Mouse (Mus musculus): ENCODE data around the gene Gm29776.

Gene Gm29776

DNA sequence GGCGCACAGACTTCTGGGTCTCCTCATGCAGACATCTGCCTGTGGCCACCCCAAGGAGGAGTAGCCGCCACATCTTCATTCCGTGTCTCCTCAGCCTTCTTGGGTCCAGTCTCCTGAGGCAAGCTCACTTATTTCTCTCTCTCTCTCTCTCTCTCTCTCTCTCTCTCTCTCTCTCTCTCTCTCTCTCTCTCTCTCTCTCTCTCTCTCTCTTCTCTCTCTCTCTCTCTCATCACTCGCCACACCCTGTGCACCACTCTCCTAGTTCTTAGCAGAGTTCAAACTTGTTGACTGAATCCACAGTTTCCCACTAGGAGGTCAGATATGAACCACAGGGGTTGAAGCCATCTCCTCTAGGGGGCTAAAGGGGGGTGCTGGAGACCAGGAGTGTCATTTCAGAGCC is at the start of gene Gm29776:
Gene Gm29776, minus strand, starts transcription at position 101 of the 400 bp plus-strand sequence.
- no peak for DNase-seq

DNA sequence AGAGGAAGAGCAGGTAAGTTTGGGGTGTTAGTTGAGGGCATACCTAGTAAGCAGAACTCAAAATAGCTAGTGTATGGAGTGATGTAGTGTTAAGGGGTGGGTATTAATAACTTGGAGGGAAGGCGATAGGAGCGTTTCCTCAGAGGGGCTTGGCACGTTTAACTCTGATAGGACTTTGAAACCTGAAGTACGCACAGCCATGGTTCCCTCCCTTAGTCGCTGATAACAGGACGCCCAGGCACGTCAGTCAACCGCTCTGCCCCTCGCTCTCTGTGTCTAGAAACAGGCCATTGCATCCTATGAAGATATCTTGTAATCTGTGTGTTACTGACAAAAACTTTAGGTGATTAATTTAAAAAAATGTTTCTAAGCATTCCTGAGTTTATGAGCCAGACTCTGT is 47.4 kb upstream of the Gm29776 start:
- DNase-seq, result no peak

DNA sequence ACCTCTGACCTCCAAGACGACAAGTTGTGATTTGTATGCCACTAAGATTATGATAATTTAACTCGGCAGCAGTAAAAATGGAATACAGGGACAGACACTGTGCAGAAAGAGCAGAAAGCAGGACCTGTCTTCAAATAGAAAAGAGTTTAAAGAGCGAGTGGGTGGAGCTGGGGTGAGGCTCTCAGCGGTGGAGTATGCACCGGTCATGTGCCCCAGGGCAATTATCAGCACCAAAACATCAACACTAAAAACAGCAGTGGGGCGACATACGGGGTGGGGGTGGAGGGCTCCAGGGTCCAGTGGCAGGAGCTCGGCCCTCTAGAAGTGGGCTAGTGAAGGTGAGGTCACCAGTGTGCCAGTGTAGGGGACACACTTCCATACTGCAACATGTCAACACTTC is 45.8 kb upstream of the Gm29776 start:
- no peak for DNase-seq

DNA sequence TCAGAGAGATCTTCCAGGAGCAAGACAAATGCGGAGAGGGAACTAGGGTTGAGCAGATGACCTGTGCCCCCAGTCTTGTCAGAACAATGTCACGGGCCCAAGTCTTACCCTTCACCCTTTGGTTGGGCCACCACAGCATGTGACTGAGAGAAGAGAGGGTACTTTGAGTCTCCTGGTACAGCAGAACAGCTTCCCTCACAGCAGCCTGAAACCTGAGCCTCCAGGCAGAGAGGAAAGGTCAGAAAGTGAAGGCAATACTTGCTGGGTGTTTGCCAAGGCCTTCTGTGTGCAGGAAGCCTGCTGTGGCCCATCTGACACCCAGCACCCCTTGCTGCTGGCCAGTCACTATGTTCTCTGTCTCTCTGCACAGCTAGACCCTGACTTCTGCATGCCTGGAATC is 43.7 kb upstream of the Gm29776 start:
- no peak for DNase-seq

DNA sequence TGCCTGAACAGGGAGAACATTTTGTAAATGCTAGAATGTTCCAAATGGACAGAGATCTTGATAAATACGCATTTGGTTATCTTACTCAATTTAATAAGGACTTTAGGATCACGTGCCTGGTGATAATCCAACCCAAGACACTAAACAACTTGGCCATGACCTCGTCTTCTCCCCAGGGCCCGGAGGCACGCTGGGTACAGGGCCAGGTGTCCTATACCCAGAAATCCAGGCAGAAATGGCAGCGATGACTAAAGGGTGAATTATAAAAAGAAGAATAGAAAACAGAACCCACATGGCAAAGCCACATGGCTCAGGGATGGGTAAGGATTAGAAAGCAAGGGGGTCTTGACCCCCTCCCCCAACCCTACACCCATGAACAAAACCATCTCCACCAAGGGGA is 43.1 kb upstream of the Gm29776 start:
- DNase-seq, result no peak

DNA sequence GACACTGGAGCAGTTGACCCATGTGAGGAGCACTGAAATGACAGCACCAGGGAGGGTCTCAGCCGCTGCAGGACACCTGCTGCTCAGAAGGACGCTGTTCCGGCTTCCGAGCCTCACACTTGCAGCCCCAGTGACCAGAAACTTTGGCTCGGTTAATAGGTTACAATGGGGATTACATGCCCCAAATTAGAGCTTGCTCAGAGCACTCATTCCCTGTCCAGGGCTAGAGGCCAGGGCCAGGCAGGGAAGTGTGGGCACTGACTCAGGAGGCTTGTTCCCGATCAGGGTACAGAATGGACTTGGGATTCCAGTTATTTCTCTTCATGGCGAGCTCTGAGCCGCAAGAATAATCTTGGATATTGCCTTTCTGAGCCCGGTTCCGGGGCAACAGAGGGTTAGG is 39.0 kb upstream of the Gm29776 start:
- no peak for DNase-seq

DNA sequence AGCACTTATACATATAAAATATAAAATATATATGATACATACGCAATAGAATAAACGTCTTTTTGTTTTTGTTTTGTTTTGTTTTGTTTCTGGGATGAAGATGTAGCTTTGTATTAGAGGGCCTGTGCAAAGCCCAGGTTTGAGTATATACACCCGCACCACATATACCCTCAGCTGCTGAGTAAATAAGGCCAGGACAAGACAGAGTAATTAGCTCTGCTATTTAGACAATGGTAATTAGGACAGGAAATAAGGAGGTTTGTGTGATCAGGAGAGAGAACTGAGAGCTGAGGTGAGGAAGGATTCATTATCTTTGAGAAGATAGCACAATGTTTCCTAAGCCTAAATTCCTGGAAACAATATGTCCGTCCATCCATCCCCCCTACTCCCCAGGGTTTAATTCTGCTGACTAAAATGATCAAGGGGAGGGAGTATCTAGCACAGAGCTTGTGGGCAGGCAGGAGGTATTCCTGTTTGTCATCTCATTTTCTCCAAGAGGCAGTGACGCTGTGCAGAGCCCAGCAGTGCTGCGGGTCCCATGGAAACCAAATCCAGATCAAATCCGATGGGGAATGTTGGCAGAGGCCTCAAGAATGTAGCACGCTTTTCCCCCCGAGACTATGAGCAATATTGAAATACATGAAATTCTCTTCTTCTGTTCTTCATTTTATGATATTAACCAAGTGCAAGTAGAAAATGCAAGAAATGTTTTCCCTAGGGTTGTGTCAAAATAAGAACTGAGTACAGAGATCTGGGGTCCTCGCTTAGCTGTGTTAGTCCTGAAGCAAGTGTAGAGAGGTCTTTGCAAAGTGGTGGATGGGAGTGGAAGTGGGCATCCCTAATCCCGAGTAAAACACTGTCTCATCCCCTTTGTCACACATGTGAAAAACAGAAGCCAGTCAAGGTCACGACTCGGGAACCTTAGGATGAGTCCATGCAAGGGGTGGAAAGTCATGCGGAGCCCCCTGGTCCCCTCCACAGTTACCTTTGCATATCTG is 38.2 kb upstream of the Gm29776 start:
- no peak for DNase-seq

DNA sequence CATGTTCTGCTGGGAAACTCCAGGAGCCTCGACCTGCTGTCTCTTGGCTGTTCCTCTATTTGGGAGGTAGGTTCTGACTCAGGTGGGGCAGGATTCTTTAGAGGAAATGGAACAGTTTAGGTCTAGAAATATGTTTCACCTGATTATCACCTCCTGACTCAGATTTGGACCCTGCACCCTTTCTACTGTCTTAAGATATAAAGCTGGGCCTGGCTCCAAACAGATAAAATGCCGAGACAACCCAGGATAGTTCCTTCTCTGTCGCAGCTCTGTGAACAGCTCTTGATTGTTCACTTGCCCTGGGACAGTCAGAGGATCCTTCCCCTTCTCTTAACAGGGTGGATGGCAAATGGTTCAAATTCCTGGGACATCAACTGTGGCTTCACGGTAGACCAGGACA is 36.6 kb upstream of the Gm29776 start:
- no peak for DNase-seq

DNA sequence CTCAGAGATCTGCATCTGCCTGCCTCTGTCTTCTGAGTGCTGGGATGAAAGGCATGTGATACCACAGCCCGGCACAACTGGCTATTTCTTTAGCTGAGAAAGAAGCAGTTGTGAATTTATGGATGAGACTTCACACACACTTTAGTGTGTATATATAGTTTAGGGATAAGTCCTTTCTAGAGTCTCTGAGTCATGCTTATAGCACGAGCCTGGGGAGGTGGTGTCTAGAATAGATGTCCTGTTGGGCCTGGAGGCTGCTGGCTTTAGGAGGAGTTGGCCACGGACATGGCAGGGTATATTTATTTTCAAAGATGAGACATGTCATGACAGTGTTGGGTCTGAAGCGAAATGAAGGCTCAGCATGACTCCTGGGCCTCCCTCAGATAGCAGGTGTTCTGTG is 35.4 kb upstream of the Gm29776 start:
- no peak for DNase-seq

DNA sequence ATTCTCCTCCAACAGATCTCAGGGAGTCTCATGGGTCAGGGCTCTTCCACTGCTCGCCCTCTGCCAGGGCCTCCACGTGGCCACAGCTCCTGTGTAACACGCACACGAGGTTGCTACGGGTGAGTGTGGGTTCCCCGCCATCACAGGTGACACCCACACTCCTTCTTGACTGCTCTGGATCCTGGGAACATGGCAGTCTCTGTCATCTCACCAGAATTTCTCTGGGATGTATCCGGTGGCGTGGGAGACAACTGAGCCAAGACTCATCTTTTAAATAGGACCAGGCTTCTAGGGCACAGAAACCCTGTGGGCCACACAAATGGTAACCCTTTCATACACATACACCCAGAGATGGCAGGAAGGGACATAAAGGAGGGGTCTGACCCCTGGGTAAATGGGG is 33.6 kb upstream of the Gm29776 start:
- no peak for DNase-seq

DNA sequence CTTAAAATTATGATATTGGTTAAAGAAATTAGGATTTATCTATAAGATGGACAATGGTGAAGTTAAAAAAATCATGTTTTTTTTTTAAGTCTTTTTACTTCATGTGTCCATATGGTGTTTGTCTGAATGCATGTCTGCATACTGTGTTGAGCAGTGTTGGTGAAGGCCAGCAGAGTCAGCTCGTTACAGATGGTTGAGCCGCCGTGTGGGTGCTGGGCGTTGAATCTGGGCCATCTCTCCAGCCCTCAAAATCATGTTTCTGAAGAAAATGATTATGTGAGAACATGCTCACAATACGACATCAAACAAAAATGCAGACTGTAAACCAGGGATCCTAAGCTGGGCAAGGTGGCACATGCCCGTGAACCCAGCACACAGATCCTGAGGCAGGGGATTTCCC is 31.7 kb upstream of the Gm29776 start:
- no peak for DNase-seq

DNA sequence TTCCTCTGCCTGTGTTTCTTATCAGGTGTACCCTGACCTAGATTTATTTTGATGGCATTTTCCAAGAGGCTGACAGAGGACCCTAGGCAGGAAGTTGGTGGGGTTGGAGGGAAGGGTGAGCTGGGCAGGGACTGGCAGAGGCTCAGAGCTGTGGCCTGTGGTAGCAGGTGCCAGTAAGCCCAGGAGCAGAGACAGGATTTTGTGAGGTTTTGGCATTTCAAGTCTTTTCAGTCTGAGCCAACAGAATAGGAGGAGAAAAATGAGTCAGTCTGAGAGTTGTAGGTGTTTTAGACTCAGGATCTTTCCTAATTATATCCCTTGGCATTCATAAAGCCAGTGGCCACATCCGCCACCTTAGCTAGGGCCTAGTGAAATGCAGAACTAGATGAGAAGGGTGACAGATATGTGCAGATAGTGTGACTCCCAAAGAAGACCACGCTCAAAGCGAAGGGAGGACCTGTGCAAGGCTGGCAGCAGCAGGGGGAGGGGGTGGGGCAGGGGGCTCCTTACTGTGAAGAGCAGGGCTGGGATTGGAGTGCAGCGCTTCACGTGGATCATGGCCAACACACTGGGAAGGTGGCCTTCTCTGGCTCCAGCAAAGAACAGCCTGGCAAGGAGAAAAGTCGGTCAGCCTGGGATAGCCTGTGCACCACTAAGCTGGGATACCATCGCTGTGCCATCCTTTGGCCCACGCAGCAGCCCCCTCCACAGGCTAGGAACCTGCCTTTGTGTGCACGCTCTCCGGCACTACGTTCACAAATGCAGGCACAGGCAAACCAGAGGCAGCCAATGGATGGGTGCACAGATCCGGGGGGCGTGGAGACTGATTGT is 30.4 kb upstream of the Gm29776 start:
- no peak for DNase-seq

DNA sequence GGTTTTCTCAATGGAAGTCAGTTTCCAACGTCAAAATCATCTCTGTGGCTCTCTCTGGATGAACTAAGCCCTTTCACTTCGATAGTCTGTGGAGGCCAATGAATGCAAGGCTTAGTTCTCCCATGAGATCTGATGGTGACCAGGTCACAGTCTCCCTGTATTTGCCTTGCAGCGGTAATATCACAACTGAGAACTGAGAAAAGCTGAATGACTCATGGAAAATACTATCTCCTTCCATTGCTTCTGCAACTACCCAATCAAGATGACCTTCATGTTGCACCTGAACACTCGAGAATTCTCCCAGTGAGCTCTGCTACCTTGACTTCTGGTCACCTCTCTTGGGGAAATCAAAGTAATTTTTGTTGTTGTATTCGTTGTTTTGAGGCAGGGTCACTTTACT is 28.9 kb upstream of the Gm29776 start:
- DNase-seq, result no peak

DNA sequence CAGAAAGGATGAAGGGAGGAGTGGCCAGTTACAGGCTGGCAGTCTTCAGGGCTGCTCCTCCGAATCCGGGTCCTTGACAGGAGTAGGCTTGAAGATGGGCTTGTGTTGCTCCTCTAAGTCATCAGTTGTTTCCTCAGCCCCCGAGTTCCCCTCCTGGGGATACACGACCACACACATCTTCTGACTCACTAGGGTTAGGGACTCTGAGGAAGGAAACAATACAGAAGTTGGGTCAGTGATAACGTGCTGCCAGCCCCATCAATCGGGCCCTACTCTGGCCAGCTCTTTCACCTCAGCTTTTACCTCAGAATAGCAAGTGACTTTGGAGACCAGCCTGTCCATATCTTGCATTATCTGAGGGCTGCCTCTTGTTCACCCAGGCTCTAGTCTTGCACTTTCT is 25.4 kb upstream of the Gm29776 start:
- no peak for DNase-seq

DNA sequence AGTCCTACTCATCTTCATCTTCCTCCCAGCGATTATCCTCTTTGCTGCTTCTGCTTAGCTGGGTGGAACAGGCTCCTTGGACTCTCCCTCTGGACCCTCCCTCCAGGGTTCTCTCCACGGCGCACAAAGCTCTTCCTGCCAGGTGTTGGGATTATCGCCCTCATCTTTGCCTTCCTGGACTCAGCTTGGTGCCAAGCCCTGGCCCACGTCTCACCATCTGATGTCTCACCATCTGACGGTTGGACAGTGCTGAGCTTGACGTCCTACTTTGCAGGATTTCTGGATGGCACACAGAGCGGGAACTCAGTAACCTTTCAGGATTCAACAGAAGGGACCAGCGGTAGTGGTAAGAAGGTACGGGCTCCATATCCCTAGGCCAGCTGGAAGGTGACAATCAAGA is 23.1 kb upstream of the Gm29776 start:
- DNase-seq, result no peak

DNA sequence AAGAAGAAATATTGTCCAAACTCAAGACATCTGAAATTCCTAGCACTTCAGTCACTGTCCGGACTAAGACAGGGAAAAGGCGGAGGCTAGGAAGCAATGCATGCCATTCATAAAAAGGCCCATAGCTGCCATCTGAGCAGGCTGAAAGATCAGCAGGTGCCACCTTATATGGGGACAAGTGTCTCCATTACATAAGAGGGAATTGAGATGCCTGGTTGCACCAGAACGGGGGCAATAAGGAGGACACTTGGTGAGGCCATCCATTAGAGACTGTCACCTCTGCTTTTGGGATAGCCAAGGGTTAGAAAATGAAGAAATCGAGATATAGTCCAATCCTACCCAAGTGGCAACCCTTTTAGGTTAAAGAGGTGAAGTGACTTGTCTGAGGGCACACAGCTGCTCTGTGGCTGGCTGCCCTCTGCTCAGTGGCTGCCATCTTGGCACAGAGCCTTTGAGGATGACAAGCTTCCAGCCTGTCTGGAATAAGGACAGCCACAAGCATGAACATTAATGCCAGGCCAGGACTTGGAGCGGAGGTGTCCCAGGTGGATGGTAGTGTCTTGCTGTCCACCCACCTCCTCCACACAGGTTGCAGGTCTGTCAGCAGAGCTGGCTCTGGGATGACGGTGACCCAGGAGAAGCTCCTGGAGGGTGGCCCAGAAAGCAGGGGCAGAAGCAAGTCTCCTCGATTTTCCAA is 22.2 kb upstream of the Gm29776 start:
- no peak for DNase-seq

DNA sequence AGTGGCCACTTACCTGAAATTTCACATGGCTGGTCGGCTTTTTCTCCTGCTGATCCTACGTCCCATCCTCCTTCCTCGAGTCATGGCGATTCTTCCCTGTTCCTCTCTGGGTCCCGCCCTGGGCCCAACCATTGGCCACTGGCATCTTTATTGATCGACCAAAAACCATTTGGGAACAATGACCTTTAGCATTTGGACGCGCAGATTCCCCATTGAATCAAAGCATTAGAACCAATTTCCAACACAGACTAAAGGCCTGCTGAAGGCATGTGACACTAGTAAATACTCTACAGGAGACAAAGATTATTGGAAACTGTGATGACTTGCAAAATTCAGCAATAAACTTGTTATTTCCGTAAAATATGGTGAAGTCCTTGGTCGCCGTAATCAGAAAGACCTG is 21.4 kb upstream of the Gm29776 start:
- DNase-seq, result no peak

DNA sequence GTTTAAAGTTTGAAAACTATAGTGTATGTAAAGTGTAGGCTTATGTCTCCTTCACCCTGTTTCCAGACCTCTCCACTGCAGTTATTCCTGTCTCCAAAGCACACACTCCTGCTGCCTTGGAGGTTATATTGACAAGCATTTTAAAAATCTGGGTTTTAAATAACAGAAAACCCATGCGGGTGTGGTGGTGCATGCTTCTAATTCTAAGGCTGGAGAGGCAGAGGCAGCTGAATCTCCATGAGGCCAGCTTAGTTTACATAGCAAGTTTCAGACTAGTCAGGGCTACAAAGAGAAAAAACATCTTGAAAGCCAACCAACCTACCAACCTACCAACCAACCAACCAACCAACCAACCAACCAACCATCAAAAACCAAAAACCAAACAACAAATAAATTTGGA is 16.8 kb upstream of the Gm29776 start:
- no peak for DNase-seq

DNA sequence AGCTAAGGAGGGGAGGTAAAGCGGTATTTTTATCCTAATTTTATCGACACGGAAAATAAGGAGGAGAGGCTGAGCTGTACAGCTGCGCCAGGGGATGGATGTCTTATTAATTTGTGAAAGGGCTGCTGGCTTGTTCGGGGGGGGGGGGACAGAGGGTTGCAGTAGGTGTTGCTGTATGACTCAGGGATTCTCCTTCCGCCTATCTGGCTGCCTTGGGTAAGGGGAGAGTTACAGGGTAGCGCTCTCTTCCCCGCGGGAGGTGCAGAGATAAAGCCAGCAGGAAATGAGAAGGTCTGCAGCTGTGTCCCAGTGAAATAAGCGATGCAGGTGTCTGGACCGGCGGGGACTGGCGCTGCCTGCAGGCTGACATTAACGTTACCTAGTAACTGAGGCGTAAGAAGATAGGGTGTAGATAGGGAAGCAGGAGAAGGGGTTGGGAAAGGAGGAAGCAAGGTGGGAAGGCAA is 16.0 kb upstream of the Gm29776 start:
- DNase-seq, result peak; percentile 74

DNA sequence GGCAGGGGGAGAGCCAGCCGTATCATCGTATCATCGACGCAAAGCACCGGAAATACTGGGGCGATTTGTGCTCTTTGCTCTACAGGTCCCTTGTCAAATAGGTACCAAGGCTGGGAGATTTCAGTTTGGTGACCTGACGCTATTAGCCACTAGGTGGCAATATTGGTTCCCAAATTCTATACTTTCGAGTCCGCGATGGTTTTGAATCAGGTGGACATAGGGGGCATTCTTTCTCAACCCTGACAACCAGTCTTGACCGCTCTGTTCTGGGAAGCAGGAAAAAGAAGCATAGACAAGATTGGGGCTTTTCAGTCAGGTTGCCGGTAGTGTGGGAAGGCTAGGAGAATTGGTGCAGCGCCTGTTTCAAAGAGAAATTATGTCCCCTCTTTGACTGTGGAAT is 15.5 kb upstream of the Gm29776 start:
- DNase-seq, result peak; percentile 72

DNA sequence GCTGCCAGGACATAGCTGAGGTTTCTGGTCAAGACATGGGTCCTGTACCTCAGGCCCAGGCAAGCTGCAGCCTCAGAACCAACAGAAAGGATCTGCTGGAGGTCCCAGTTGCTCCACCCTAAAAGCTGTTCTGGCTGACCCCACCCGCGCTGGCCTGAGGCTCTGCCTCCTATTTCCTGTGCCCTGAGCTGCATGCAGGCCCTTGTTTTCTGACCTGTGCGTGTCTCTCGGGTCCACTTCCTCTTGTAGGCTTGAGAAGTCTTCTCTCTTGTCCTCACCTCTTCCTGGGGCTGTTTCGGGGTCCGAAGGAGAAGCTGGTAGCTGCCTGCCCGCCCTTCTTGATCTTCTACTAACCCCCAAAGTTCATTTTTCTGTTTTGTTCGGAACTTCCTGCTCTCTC is 14.2 kb upstream of the Gm29776 start:
- DNase-seq, result no peak

DNA sequence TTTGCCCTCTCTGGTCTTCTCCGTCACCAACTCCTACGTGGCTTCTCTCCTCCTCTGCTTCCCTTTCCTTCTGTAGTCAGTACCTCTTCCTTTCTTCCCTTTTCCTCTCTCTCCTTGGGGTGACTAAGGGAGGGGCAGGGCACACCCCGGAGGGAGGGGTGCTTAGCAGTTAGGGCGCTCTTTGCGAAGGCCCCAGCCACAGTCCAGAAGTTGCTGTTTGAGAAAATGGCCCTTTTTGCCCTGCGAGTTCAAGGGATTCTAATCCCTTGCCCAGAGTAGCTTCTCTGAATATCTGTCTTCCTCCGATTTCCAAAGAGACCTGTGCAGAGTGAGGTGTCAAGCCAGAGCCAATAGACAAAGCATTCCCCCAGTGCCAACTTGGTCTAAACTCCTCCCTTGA is 13.4 kb upstream of the Gm29776 start, which contains the start of gene Cebpe:
Gene Cebpe, minus strand, starts transcription at position 101 of the 400 bp plus-strand sequence.
- no peak for DNase-seq

DNA sequence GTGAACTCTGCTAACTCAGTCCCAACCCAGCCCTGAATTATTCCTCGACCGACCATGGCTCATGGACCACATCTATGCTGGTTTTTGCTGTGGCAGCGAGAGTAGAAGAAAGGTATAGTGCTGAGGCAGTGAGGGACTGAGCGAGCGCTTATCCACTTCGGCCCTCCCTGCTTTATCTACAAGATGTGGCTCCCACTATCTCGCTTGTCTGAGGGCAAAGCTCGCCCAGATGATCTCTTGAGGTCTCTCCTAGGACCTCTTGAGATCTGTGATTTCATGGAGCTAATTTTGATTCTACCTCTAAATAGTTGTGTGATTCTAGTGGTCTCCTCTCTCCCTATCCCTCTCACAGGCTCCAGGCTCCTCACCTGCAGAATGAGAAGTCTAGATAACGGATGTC is 10.4 kb upstream of the Gm29776 start:
- DNase-seq, result no peak
